Mouse (Mus musculus) telencephalon, adult 2 months (tissue): ENCODE measurements at regions not wholly inside any gene's neighbourhood (a gene's known extent, or its start where the extent isn't known, plus 50 kb on each side); places are given as distances from the start of the nearest gene placed in this dataset.

Experiments
- DNase-seq: peaks from one replicate; pipeline ENCODE4 v3.0.0-alpha.2; 2011; ENCODE audit warnings: low read depth, low spot score

DNA sequence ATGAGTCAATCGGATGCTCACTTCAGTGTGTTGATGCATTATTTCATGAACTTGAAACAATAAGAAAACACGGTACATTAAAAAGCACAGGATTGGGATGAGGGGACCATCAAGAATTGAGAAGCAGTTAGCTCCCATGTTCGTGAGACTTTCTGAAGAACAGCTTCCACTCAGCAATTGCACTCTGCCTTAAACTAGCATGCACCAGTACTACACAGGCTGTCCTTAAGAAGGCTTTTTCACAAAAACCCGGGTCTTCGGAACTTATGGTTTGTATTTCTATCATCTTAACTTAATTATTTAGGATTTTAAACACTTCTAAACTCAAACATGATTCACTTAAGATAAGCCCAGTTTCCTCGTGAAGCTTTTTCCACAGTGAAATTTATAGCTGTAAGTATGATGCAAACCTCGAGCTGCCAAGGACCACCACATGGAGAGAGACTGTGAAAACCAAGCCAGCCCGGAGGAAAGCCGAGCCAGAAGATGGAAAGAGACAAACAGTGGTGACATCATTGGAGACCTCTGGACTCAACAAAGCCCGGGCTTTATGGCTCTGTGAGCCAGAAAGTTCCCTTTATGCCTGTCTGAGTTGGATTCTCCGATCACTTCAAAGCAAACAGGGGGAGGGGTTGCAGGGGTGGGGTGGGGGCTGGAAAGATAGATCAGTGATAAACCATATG, 162.7 kb upstream of the Atp2b1 start:
- no peak for DNase-seq

DNA sequence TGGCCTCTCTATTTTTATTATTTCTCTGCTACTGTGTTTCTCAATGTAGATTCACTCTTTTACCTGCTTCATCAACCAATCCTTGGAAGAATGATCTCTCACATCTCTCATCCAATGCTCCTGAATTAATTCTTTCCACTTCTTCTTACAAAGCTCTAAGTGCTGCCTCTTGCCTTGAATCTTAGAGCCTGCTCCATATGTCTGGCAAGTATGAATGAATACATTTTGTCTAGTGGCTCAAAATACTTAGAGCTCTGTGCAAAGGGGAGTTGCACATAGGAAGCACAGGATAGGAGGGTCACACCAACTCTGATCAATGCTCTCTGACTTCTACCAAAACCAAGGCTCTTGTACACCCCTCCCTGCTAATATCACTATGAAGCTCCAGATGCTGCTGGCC, 153.1 kb upstream of the Atp2b1 start:
- no peak for DNase-seq

DNA sequence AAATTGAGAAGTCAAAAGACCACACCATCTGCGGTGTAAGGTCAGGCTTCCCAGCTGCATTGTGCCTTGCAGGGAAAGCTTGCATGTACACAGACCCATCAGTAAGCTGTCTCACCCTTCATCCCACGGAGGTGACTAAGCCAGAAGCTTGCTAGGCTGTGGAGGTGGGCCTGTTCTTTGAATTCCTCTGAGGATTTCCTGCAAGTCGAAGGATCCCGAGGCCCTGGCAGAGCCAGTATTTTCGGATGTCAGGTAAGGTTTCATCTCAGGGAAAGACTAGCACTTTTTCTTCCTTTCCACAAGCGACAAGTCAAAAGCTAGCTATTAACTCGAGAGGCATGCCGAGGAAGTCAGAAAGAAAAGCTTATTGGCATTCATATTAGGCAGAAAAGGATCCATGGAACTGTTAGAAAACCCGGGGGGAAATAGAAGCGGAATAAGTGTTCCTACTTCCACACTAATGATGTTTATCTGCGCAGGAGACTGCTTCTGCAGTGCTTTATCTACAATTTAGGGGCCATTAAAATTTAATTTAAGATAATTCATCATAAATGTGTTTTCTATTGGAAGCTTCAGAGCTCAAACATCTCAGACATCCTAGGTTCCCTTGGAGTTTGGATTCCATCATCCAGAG, 148.3 kb upstream of the Atp2b1 start:
- DNase-seq: no peak

DNA sequence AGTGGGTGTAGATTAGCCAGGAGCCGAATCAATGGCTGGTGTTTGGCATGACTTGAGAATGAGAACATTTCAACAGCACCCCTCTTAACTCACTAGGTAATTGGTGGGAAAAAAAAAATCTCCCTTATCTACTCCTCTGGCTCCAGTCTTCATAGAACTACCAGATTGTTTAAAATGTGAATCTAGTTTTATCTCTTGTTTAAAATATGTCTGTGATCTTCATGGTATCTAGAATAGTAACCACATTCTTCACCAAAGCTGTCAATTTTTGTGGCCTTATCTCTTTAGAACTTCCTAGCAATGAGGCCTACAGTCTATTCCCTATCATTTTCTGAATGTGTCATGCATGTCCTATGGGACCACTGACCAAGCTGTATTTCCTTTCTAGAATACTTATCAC, 134.4 kb upstream of the Atp2b1 start:
- no peak for DNase-seq

DNA sequence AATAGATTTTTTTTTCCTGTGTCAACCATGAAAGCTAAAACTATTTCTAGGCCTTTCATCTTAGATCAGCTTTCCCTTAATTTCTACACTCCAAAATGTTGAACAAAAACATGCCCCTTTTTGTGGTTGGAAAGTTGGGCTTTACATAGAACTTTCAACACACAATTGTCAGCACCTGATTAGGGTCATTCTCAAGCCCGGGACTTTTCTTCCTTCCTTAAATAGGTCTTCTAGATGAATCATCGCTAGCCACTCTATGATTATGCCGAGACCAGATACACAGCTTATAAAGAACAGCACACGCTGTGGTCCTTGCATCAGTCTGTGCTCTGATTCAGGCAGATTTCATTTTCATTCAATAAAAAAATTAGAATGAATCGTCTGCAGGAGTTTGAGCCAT, 133.3 kb upstream of the Atp2b1 start:
- no peak for DNase-seq

DNA sequence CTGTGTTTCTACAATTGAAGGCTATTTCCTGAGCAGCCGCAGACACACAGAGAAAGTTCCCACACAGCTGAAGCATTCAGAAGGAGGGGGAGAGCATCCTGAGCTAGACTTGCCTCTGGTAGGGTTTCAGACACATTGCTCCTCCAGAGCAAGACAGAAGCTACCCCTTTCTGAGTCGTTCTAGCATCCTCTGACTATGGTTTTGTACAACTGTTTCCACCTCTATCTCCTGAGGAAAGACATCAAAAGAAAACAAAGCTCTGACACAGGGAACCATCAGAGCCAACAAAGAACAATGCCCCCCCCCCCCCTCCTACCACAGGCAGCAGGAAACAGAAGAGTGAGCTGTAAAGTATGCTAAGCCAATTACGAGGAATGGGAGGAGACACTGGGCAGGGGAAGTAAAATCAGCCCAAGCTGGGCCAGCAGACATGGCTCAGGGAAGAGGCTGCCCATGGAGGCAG, 132.3 kb upstream of the Atp2b1 start:
- no peak for DNase-seq

DNA sequence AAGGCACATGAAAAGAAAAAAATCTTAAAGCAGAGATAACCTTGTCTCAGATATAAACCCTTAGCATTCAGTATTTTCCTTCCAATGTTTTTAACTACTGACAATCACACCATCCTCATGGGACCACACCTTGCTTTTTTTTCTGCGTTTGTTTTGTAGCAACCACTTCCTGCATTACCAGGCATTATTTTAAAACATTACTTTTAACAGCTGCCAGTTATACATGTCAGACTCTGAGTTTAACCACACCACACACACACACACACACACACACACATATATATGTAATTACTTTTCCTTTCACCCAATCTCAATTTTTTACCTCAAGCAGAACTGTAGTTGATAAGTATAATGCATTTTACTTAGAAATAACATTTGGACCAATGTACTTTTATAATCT, 128.8 kb upstream of the Atp2b1 start:
- DNase-seq: no peak

DNA sequence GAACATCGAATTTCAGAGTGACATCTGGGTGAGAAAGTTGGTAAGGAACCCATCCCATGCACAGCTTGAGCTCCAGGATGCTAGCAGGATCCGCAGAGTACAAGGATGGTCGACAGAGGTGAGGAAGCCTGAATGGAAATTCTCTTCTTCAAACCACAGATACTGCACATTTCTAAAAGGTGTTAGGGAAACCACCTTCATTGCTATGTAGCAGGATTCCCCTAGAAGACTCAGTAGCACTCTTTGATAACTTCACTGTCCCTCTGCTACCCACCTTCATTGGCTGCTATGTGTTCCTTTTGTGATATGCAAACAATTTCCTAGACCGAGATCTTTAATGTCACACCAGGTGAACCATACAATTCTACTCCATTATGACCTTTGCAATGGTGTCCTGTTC, 128.1 kb upstream of the Atp2b1 start:
- DNase-seq: no peak

DNA sequence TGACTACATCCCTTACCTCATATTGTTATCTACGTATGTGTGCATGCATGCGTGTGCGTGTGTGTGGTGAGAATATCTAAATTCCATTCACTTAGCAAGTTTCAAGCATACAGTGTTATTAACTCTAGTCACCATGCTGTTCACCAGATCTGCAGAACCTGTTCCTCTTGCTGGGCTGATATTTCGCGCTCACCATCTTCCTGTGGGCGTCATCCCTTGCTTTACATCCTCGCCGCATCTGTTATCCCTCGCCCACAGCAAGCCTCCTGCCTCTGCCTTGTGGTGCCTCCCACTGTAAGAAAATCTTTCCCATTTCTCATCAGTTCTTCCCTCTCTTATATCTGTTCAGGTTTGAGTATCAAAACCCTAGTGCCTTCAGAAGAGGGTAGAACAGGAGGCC, 124.4 kb upstream of the Atp2b1 start:
- peak; percentile 33 for DNase-seq

DNA sequence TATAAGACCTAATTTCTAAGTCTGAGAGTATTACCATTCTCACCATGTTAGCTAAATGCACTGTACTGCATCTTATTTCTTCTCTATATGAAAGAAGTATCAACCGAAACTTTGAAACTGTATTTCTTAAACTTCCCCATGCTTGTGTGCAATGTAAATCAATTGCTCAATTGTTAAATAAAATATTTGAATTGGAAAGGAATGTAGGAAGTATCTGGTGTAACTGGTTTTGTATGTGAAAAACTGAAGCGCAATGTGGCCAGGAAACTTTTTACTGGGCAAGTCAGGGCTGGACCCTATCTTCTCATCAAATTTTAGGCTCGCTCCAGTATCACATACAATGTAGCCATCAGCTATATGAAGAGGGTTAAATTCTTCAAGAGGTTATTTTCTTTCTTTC, 123.8 kb upstream of the Atp2b1 start:
- DNase-seq: no peak

DNA sequence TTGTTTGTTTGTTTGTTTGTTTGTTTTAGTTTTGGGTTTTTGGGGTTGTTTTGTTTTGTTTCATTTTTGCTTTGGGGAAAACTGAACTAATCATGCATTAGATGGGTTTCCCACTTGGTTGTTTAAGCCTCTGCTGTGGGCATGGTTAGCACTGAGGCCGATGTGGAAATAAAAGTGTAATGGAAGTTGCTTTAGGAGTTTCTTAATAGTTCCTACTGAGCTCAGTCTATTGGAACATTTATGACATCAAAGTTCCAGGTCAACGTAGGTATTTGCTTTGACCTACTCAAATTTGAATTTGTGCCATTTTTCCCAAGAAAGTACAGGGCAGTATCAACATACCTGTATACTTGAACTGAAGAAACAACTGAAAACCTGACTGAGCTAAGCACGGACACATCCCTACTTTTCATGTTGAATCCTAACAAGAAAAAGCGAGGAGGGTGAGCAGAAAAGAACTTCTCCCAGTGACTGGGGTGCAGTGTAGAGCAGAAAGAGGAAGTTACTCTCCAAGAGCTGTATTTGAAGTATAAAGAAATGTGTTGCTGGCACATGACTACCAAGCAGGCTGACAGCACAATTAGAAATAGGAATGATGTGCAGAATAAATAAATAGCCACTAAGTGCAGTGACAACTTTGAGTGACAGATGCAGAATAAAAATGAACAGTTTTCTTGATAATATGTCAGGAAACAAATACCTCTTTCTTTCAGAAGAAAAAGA, 122.0 kb upstream of the Atp2b1 start:
- DNase-seq: no peak

DNA sequence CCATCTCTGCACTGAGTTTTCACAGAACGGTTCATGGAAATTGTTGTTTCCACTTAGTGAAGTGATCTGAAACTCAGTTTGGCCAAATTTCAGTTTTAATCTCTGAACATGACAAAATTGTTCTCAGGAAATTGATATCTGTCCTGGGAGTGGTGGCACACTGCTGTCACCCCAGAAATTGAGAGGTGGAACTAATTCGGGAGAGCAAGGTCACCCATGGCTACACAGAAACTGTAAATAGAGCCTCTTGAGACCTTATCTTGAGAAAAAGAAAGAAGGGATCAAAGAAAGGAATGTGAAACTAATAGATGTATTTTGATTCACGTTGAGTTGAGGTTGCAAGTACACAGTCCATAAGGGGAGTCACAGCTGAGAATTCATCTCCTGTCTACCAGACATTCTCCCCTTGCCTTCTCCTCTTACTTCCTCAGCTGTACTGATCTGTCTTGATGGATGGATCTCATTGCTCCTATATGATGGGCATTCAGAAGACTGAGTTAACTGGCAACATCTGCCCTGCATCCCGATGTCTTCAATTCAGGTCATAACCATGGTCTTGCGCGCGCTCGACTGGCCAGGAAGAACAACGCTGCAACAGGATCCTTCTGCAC, 120.2 kb upstream of the Atp2b1 start:
- DNase-seq: no peak

DNA sequence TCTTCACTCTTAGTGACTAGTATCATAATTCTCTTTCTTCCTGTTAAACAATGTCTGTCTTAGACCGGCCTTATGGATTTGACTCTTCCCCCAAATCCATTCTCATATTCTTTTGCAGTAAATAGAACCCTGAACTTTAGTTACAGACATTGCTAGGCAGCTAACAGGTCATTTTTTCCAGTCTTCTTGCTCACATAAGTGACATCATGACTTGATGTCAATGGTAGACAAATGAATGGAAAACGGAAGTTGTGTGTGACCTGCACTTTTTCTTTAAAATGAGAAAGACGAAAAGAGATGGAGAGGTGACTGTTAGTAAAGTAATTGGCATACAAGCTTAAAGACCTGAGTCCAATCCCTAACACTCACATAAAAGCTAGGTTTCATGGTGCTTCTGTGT, 118.2 kb upstream of the Atp2b1 start:
- DNase-seq: no peak

DNA sequence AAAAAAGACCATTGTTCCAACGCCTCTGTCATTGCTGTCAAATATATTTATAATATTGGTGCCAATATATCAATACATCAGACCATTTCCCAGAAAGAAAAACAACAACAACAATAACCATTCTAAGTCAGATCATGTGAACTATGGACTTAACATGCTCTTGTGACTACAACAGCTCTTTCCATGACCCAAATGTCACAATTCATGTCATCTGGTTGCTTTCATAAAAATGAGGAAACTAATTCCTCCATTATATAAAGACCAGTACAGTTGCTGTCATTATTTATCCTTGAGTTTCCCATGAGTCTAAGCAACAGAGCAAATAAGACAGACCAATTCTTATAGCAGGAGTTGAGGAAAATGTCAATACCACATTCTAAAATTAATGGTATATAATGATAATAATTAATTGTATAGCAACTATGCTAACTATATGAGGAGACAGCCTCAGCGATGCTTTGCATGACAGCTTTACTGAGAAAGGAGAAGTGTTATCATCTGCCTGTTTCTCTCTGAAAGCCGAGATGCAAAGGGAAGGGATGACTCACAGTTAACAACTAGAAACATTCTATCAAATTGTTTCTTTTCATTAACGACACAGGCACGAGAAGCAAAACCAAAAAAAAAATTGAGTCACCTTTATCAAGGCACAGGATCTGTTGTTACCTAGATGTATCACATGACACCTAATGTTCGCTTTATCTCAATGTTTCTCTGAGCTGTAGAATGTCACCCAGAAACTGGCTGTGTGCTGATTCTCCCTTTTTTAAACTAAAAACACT, 115.4 kb upstream of the Atp2b1 start:
- DNase-seq: no peak

DNA sequence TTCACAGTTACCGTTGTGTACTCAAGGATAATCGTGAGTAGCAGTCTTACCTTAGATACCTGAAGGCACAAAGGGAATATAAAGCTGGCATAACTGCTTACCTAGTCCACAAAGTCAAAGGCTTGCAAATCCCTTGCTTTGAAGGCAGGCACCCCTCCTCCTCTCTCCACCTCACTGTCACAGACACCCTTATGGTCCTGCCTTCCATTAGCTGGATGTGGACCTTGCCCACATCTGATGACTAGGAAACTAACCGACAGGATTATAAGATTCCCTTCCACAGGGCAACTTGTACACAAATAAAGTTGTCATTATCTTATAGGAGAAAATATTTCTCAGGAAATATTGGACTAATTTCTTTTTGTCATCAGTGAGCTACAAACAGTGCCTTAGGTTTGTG, 114.4 kb upstream of the Atp2b1 start:
- no peak for DNase-seq

DNA sequence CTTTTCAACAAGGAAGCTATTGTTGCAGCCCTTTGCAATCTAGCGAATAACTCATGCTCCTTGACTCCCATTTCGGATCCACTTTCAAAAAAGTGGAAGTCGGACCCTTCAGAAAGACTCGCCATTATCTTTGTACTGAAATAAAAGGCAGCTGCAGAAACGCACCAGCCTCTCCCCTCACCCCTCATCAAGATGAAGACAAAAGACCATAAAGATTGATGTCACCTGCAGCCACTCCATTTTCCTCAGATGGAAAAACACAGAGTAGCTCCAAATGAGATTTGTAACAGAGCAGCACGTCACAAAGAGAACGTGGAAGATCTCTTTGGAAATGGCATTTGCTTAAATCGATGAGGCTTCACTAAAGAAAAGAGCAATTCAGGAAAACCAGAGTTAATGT, 113.3 kb upstream of the Atp2b1 start:
- DNase-seq: no peak

DNA sequence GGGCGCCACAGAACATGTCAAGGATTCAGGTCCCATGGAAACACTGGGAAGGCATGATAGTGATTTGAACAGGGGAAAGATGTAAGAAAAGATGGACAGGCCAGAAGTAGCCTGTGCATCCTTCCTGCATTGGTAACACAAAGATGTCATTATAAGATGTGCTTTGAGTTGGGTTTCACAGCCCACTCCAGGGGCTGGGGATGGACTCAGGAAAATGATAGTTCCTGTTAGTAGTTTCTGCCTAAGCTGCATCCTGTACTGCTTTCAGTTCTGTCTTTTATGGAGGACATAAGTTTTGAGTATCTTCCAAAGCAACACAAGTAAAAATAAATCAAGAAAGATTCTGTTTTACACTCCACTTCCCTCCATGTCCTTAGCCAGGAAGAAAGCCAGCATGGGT, 109.2 kb upstream of the Atp2b1 start:
- no peak for DNase-seq

DNA sequence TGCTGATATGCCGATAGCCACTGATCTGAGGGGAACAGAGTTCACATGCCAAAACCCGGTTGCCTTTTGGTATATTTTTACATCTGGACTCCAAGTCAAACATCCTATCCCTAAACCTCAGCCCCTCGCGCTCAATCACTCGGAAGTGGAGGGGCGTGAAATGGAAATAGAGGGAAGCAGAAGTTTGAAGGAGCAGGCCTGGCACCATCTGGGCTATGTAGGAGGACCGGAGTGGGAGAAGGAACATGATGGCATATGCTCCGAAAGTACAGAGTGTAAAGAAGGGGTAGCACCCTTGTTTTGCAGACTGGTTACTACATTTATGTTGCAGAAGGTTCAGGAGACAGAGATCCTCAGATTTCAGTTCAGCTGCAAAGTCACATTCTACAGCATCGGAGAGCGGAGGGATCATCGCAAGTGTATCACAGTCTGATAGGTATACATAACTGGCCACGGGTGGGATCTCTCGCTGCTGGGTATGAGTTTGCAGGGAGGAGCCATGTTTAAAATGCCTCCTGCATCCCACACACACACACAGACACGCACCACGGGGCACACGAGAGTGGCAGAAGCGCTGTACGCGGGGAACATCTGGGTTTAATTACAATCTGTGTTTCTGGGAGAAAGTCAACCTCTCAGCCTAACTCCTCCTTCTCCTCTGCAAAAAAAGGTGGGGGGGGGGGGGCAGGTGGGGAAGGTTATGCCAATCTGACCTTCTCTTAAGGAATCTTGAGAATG, 107.2 kb upstream of the Atp2b1 start:
- DNase-seq: peak; percentile 90

DNA sequence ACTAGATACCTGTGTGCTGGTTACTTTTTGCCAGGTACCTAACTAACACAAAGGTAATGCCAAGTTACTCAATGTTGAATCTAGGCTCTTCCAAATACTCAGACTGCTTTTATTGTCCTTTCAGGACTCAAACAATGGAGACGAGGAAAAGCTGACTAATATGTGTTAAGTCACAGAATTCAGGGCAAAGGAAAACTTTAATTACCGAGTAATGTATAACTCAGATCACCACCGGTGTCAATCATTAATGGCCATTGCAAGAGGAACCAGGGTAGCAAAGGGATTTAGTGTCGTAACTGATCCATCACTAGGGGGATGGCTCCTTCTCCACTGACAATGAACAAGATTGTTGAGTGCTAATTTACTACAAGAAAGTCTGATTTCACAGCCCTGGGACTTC, 105.6 kb upstream of the Atp2b1 start:
- DNase-seq: no peak

DNA sequence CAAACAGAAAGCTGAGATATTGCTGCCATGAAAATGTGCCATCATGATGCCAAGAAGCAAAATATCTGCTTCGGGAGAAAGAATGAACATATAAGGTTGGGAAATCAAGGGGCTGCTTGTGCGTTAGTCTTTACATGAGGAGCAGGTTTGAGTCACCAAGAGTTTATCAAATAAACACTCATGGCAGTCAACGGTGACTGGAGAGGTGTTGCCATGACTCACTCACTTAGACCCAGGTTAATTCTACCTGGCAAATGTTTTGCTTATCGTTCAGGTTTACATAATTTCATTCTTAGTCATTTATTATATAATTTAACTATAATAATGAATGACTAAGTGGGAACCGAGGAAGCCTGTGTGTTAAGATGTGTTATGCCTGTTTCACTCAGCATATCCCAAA, 85.2 kb upstream of the Atp2b1 start:
- no peak for DNase-seq

DNA sequence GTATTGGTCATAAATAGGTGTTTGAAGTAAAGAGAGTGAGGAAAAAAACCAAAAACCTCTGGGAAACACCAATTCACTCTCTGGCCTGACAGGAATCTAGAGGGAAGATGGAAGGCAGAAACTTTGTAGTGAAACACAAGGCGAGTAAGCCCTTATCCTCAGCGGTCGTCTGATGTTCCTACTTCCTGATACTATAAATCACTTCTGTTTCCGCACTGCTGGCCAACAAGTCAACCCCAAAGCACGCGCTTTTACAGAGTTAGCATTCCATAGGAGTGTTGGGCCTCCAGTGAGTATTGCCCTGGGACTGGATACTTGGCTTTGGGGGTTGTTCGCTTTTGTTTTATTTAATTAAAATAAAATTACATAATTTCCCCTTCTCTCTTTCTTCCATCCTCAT, 82.7 kb upstream of the Atp2b1 start:
- no peak for DNase-seq
